Mouse (Mus musculus) urinary bladder, adult 2 months (tissue): Measurements from ENCODE around the gene Glrx5. TPM values are rescaled to one million over a fixed set of nuclear protein-coding genes. Genes with fewer than 3 reads are reported as not detected.

Experiments
- DNase-seq: peaks from one replicate; pipeline ENCODE4 v3.0.0; 2022; ENCODE audit warnings: low spot score
- polyA plus RNA-seq: library from polyadenylated mRNA; depleted of rRNA; stranded (reverse); fragments of >200 nt; gene quantifications from 2 replicates; pipeline ENCODE4 v1.2.3, GENCODE M21; 2012

Glrx5 gene
- polyA plus RNA-seq, 1 experiment: 53.9 TPM

GRCm38 (mm10) chr12:105004956-105005714, 27.4 kb upstream of the Glrx5 start:
- no peak for DNase-seq

- no peak for DNase-seq
Measured at GRCm38 (mm10) chr12:105005715-105005972, 26.8 kb upstream of the Glrx5 start.

GRCm38 (mm10) chr12:105008150-105008549, 24.3 kb upstream of the Glrx5 start:
- DNase-seq: no peak

- no peak for DNase-seq
Measured at GRCm38 (mm10) chr12:105008752-105009178, 23.7 kb upstream of the Glrx5 start.

- DNase-seq: peak; percentile 73
Measured at GRCm38 (mm10) chr12:105009370-105010212, 22.9 kb upstream of the Glrx5 start, which contains the start of gene Syne3. Gene Syne3, minus strand, starts transcription at chr12:105009809.

DNA sequence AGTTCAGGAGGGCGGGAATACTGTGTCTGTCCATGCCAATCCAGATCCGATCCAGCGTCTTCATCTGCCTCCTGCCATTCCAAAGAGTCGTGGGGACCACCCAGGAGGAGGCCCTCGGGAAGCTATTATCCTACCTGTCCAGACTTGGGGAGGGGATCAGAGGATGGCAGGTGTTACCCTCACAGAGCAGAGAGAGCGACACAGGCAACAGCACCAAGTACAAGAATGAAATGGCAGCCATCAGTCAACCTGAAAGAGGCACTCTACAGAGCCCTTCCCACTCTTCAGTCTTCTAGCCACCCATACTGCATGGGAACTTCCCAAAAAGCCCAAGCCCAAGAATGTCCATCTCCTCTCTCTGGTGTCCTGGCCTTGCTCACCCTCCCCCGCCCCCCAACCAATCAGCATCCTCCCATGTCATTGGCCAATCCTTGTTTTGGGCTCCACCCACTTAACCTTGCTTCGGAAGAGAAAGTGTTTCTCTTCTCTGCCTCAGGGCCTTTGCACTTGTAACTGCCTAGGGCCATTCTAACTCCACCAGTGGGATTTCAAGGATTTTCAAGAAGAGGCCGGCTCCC, 22.2 kb upstream of the Glrx5 start:
- DNase-seq: no peak

DNA sequence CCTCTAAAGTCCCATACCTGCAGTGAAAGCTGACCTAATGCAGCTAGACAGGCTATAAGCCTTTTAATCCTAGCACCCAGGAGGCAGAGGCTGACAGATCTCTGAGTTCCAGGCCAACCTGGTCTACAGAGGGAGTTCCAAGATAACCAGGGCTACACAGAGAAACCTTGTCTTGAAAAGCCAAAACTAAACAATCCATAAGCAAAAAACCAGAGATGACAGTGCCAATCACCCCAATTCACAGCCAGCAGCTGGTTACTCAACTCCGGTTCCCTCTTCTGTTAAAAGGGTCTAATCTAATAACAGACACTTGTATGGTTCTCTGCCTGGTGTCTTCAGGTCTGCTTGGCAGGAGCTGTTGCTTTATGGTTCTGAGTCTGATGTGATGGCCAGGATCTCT, 20.9 kb upstream of the Glrx5 start:
- no peak for DNase-seq

DNA sequence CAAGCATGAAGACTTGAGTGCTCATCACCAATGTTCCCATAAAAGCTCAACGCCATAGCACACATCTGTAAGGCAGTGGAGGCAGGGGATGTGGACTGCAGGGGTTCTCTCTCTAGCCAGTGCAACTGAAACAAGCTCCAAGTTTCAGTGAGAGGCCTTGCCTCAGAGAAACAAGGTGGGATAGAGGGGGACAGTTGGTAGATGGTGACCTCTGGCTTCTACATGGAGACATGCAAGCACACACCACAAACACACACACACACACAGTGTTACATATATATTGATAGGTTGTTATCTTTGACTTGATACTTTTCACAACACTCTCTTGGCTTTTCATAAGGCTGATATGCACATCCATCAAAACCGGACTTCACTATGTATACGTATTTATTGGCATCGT, 20.2 kb upstream of the Glrx5 start:
- no peak for DNase-seq

DNA sequence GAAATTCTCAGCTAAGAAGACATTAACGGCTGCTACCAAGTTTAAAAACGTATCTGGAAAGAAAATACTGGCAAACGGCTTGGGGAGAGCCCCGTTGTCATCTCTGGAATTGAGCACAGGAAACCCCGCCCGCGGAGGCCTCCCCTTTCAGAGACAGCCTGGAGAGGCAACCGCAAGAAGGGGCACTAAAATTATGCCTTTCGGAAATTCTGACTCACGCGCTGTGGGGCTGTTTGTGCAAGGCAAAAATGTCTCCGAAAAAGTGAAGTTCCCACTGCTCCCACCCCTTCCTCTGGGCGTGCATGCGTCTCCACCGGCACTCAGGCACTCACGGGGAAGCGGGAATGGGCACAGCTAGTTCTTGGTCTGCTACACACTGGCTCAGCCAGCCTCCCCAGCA, 19.4 kb upstream of the Glrx5 start:
- DNase-seq: no peak

- no peak for DNase-seq
Measured at GRCm38 (mm10) chr12:105016199-105016598, 16.3 kb upstream of the Glrx5 start.

- no peak for DNase-seq
Measured at GRCm38 (mm10) chr12:105016639-105017038, 15.8 kb upstream of the Glrx5 start.

GRCm38 (mm10) chr12:105019359-105020219, 12.9 kb upstream of the Glrx5 start:
- DNase-seq: no peak

DNA sequence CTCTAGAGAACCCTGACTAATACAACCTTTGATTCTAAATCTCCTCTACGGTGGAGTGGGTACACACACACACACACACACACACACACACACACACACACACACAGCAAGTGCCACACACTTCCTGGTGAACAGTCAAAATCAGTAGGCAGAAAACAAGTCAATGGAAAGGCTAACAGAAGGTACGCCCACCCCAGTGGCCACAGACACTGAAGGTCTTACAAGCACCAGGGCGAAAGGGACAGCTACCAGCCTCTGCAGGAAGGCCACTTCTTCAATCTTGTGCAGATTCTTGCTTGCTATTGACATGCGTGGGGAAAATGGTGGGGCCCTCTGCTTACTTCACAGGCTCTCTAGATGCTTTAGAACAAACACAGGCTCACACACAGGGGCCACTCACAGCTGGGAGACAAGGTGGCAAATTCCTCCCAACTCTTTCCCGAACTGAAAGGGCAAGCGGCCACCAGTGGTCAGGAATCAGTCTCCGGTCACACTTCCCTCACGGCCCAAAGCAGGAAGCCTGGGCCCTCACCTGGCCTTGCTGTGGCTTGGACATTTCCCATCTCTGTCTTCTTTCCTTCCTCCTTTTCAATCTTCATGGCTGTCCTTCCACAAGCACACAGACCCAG, 10.9 kb upstream of the Glrx5 start:
- no peak for DNase-seq

DNA sequence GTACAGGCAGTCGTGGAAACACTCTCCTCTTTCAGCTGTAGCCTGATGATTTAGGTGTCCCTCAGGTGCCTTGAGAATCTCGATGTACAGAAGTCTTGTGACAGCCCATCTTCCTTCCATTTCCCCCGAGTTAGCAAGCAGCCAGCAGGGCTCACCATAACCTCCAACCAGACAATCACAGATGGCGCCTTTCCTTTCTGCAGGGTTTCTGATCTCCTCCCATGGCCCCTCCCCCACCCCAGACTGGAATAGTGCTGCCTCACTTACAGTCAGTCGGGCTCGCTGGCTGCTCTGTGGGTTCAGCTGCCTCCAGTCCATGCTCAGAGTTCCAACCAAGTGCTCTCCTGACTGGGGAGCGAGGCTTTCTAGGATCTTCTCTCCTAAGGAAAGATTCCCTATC, 10.3 kb upstream of the Glrx5 start:
- no peak for DNase-seq

DNA sequence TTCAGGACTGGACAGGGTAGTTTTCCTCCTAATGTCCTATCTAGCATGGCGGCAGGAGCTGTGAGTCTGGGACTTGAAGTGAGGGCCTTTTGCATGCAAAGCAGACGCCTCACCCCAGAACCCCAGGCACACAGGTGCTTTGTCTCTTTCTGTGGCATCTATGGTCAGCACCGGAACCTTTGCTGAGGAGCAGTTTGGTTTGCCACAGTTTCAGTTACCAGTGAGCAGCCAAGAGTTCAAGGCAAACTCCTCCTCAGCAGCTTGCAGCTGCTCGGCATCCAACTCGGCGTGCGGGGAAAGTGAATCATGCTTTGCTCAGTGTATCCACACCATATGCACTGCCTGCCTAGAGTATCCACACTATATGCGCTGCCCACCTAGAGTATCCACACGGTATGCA, 9.7 kb upstream of the Glrx5 start:
- no peak for DNase-seq

- no peak for DNase-seq
Measured at GRCm38 (mm10) chr12:105025271-105025946, 7.1 kb upstream of the Glrx5 start.

- DNase-seq: no peak
Measured at GRCm38 (mm10) chr12:105025947-105026586, 6.4 kb upstream of the Glrx5 start.

GRCm38 (mm10) chr12:105027323-105027991, 5.0 kb upstream of the Glrx5 start:
- DNase-seq: peak; percentile 59

DNA sequence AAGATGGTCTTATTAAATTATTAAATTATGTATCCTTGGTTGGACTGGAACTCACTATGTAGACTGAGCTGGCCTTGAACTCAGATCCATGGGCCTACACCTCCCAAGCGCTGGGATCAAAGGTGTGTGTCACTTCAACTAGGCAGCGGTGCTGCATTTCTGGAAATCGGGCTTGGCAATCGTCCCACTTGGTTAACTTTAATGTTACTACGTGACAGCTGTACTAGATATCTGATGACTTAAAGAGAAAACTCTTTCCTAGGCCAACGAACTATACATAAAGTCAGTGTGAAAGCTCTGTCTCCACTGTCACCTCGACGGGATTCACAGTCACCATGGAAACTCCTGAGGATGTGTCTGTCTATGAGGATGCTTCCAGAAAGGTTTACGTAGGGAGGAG, 2.6 kb upstream of the Glrx5 start:
- DNase-seq: no peak
